28 mouse cellular contexts compared by ENCODE assay signal in the genomic region with DNA sequence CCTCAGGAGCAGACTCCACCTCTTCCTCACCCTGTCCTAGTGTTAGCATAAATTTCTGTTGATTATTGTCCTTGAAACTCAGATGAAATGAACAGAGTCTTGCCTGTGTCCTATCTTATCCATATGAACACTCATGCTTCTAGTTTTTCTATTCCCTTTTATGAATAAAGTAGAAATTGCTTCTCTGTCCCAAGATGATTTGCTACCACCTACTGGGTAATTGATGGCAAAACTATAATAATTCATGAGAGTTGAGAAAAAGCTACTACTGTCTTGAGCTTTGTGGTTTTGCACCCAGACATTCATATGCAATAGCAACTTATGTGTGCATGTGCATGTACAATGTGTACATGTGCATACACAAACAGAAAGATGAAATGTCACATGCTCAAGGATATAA. TPM values are rescaled to one million over a fixed set of nuclear protein-coding genes. Genes with fewer than 3 reads are reported as not detected.
DNase-seq lines count a peak whose midpoint lies in the region; ATAC-seq and TF ChIP-seq lines count a peak whose summit lies in the region.
"Had no signal": no experiment of that assay in that cellular context is flagged by ENCODE, and none has a peak within 500 bp of the region (broad histone marks: within the 10 kb centered on the region; RNA-seq: fewer than 3 reads in every experiment).

No protein-coding gene starts in this region.

- no peak for TF ChIP-seq POLR2A in CH12.LX (IDR thresholded peaks at IDR 0.05; ENCODE audit: low read depth, low read length)

- peak; percentile 6 for DNase-seq in lung, postnatal 0 days (ENCODE audit: low spot score)
- no peak for DNase-seq in lung, postnatal 4 days
- DNase-seq in CH12.LX (ENCODE audit: extremely low read depth): peak; percentile 14
- DNase-seq in splenic B cell, adult 2 months (ENCODE audit: low read depth, low spot score): peak; percentile 56
- DNase-seq in kidney, adult 18-20 months: no peak
- no peak for DNase-seq in left cerebral cortex, postnatal 25 days (ENCODE audit: low spot score in 2 of 2)
- DNase-seq: adrenal gland, adult 8-10 months; adrenal gland, postnatal 25 days; cerebellum, adult 11-12 months; cerebellum, adult 8-10 months; cerebellum, postnatal 10 days; cerebellum, postnatal 36 days; embryo, embryonic 11 days; gastrocnemius, postnatal 25 days; heart, adult 18-20 months had no signal

- peak; percentile 76 for TF ChIP-seq RAD21 in CH12.LX (IDR thresholded peaks at IDR 0.05; ENCODE audit: low read depth, low read length)

- dilution Hi-C loops in CH12.LX (cut with MboI; ENCODE audit: extremely low pct_ligation_motif_present, extremely low pct_unique_long_range_greater_than_20kb, low sequenced_read_pairs): no loop called here

- in situ Hi-C loops in CH12.LX (cut with MboI; ENCODE audit: low pct_ligation_motif_present, low pct_unique_long_range_greater_than_20kb, low sequenced_read_pairs): loop anchor here (10.0 to 25.0 kb wide), 2 partner anchors 159 to 282 kb away; no protein-coding TSS in a partner anchor

- TF ChIP-seq CTCF in intestine, postnatal 0 days (IDR thresholded peaks at IDR 0.05; ENCODE audit: low read depth): peak; percentile 57
- 0 out of 2 replicates have a peak, but pooled peaks have one; percentile 10 for TF ChIP-seq CTCF in lung, postnatal 0 days (IDR thresholded peaks at IDR 0.05)
- TF ChIP-seq CTCF in CH12.LX (conservative IDR thresholded peaks at IDR 0.05 in 1 of 2, IDR thresholded peaks at IDR 0.05 in 1 of 2; ENCODE audit: low read depth in 2 of 2, low read length in 2 of 2): peak in 1 of 2 experiments; percentile 59; a peak in 2 of 4 replicates

- no peak for TF ChIP-seq EP300 in lung, postnatal 0 days (IDR thresholded peaks at IDR 0.05)
- no peak for TF ChIP-seq EP300 in CH12.LX (IDR thresholded peaks at IDR 0.05; ENCODE audit: low read length)

- no peaks in the 10 kb centered on the region for H3K36me3 ChIP-seq in intestine, postnatal 0 days (ENCODE audit: control insufficient read depth, insufficient read depth)
- no peaks in the 10 kb centered on the region for H3K36me3 ChIP-seq in intestine, embryonic 15.5 days
- no peaks in the 10 kb centered on the region for H3K36me3 ChIP-seq in lung, postnatal 0 days (ENCODE audit: insufficient read depth, low read length)
- H3K36me3 ChIP-seq in CH12.LX (replicated peaks in 1 of 2; ENCODE audit: control insufficient read depth in 1 of 2, insufficient read depth in 1 of 2, low read length in 1 of 2): no peaks in the 10 kb centered on the region
- H3K36me3 ChIP-seq in splenic B cell, adult 2 months (ENCODE audit: control insufficient read depth, insufficient read depth, low read length, poor library complexity, severe bottlenecking): no peaks in the 10 kb centered on the region
- H3K36me3 ChIP-seq: embryonic facial prominence, embryonic 10.5 days; embryonic facial prominence, embryonic 13.5 days; forebrain, embryonic 12.5 days; forebrain, embryonic 15.5 days; G1E; hindbrain, embryonic 13.5 days had no signal

- H3K79me2 ChIP-seq in CH12.LX (replicated peaks; ENCODE audit: control insufficient read depth, extremely low read depth, insufficient read depth, poor library complexity, severe bottlenecking): no peaks in the 10 kb centered on the region

- ATAC-seq in intestine, postnatal 0 days: no peak
- ATAC-seq in intestine, embryonic 15.5 days: no peak
- no peak for ATAC-seq in lung, postnatal 0 days
- ATAC-seq: forebrain, embryonic 15.5 days; hindbrain, embryonic 16.5 days had no signal

- no peaks in the 10 kb centered on the region for H3K27me3 ChIP-seq in intestine, postnatal 0 days (replicated peaks; ENCODE audit: control insufficient read depth, insufficient read depth, low read length)
- H3K27me3 ChIP-seq in intestine, embryonic 15.5 days (replicated peaks): no peaks in the 10 kb centered on the region
- no peaks in the 10 kb centered on the region for H3K27me3 ChIP-seq in lung, postnatal 0 days (replicated peaks; ENCODE audit: insufficient read depth, low read length)
- H3K27me3 ChIP-seq in CH12.LX (replicated peaks): no peaks in the 10 kb centered on the region
- no peaks in the 10 kb centered on the region for H3K27me3 ChIP-seq in splenic B cell, adult 2 months (ENCODE audit: control insufficient read depth, insufficient read depth, low read length, poor library complexity, severe bottlenecking)
- H3K27me3 ChIP-seq: embryonic facial prominence, embryonic 13.5 days; forebrain, embryonic 12.5 days; forebrain, embryonic 15.5 days; hindbrain, embryonic 13.5 days had no signal

- intact Hi-C loops in left cerebral cortex, postnatal 25 days (cut with DNase I): no loop called here

- H3K27ac ChIP-seq in intestine, postnatal 0 days (ENCODE audit: low read depth, low read length): no peak overlapping the region
- no peak overlapping the region for H3K27ac ChIP-seq in intestine, embryonic 15.5 days
- no peak overlapping the region for H3K27ac ChIP-seq in lung, postnatal 0 days (ENCODE audit: low read length)
- H3K27ac ChIP-seq in CH12.LX (ENCODE audit: insufficient read depth, low read depth): no peak overlapping the region
- H3K27ac ChIP-seq: embryonic facial prominence, embryonic 10.5 days; embryonic facial prominence, embryonic 13.5 days; forebrain, embryonic 12.5 days; forebrain, embryonic 15.5 days; hindbrain, embryonic 13.5 days had no signal

- H3K9me3 ChIP-seq in intestine, postnatal 0 days (ENCODE audit: control insufficient read depth): no peaks in the 10 kb centered on the region
- no peaks in the 10 kb centered on the region for H3K9me3 ChIP-seq in intestine, embryonic 15.5 days
- H3K9me3 ChIP-seq in lung, postnatal 0 days (ENCODE audit: low read length): no peaks in the 10 kb centered on the region
- H3K9me3 ChIP-seq in CH12.LX (replicated peaks; ENCODE audit: low read length): no peaks in the 10 kb centered on the region
- H3K9me3 ChIP-seq: embryonic facial prominence, embryonic 10.5 days; embryonic facial prominence, embryonic 13.5 days; forebrain, embryonic 12.5 days; forebrain, embryonic 15.5 days; G1E; hindbrain, embryonic 13.5 days had no signal

- no peak overlapping the region for H3K4me2 ChIP-seq in intestine, postnatal 0 days (replicated peaks; ENCODE audit: low read depth)
- H3K4me2 ChIP-seq in intestine, embryonic 15.5 days (replicated peaks): no peak overlapping the region
- no peak overlapping the region for H3K4me2 ChIP-seq in lung, postnatal 0 days (replicated peaks; ENCODE audit: low read depth, low read length)
- no peak overlapping the region for H3K4me2 ChIP-seq in CH12.LX (ENCODE audit: insufficient read depth, low read depth, poor library complexity, severe bottlenecking)
- H3K4me2 ChIP-seq: embryonic facial prominence, embryonic 13.5 days; forebrain, embryonic 12.5 days; forebrain, embryonic 15.5 days; heart, embryonic 11.5 days; hindbrain, embryonic 13.5 days had no signal

- no peak overlapping the region for H3K4me3 ChIP-seq in intestine, postnatal 0 days (ENCODE audit: low read depth, low read length)
- no peak overlapping the region for H3K4me3 ChIP-seq in intestine, embryonic 15.5 days (replicated peaks)
- no peak overlapping the region for H3K4me3 ChIP-seq in lung, postnatal 0 days (ENCODE audit: low read depth, low read length)
- H3K4me3 ChIP-seq in CH12.LX (replicated peaks in 1 of 3; ENCODE audit: low read depth in 2 of 3, low read length in 2 of 3, poor library complexity in 1 of 3): no peak overlapping the region
- H3K4me3 ChIP-seq: embryonic facial prominence, embryonic 10.5 days; embryonic facial prominence, embryonic 13.5 days; erythroblast, embryonic 14.5 days; forebrain, embryonic 12.5 days; forebrain, embryonic 15.5 days; hindbrain, embryonic 13.5 days had no signal

- no peaks in the 10 kb centered on the region for H3K4me1 ChIP-seq in intestine, postnatal 0 days (replicated peaks; ENCODE audit: control insufficient read depth, insufficient read depth, low read length)
- no peaks in the 10 kb centered on the region for H3K4me1 ChIP-seq in intestine, embryonic 15.5 days (replicated peaks)
- H3K4me1 ChIP-seq in lung, postnatal 0 days (ENCODE audit: insufficient read depth, low read depth, low read length): no peaks in the 10 kb centered on the region
- peaks cover 0 to 24% of the 10 kb centered on the region in 2 experiments; a peak in 2 of 4 replicates for H3K4me1 ChIP-seq in CH12.LX (ENCODE audit: control insufficient read depth in 1 of 2, insufficient read depth in 2 of 2)
- H3K4me1 ChIP-seq: embryonic facial prominence, embryonic 13.5 days; forebrain, embryonic 12.5 days; forebrain, embryonic 15.5 days; hindbrain, embryonic 13.5 days had no signal

- no peak overlapping the region for H3K9ac ChIP-seq in intestine, postnatal 0 days (ENCODE audit: low read depth, low read length)
- no peak overlapping the region for H3K9ac ChIP-seq in intestine, embryonic 15.5 days
- no peak overlapping the region for H3K9ac ChIP-seq in lung, postnatal 0 days (replicated peaks; ENCODE audit: low read depth)
- no peak overlapping the region for H3K9ac ChIP-seq in CH12.LX (ENCODE audit: insufficient read depth, low read depth)
- H3K9ac ChIP-seq: embryonic facial prominence, embryonic 13.5 days; forebrain, embryonic 12.5 days; forebrain, embryonic 15.5 days; hindbrain, embryonic 13.5 days had no signal

RNA-seq across cellular contexts. Expression of a gene that starts 8.0 kb away (rescaled TPM):
- 10.1 and 10.6 TPM in 2 replicates for polyA plus RNA-seq in intestine, postnatal 0 days (2015; fragmentation: Nextera tagmentation; extraction: Ambion mirVana)
- 4.9 and 5.0 TPM in 2 replicates for polyA plus RNA-seq in intestine, embryonic 15.5 days (2015; fragmentation: Nextera tagmentation; extraction: Ambion mirVana)
- polyA plus RNA-seq in lung, postnatal 0 days (2015; fragmentation: Nextera tagmentation; extraction: Ambion mirVana): 11.2 and 12.6 TPM in 2 replicates
- 1.4 and 1.8 TPM in 2 replicates for total RNA-seq in CH12.LX (2012; rRNA removed)
- total RNA-seq in CH12.LX (2014; rRNA removed): 2.5 and 3.2 TPM in 2 replicates
- polyA plus RNA-seq in CH12.LX (2012; ENCODE audit: insufficient read length, low read depth): 4.3 TPM in 2 replicates
- total RNA-seq in left cerebral cortex, postnatal 25 days (2021): under 1 TPM; 0.34 to 0.53 TPM
- total RNA-seq: hematopoietic stem cell, adult 5-6 weeks had no signal
- polyA plus RNA-seq: erythroblast, embryonic 14.5 days; G1E had no signal

RNA-seq across cellular contexts. Expression of a gene that starts 29.7 kb away (rescaled TPM):
- polyA plus RNA-seq in intestine, postnatal 0 days (2015; fragmentation: Nextera tagmentation; extraction: Ambion mirVana): 0.08 and 0.09 TPM in 2 replicates
- polyA plus RNA-seq in intestine, embryonic 15.5 days (2015; fragmentation: Nextera tagmentation; extraction: Ambion mirVana): not detected in 2 replicates
- polyA plus RNA-seq in lung, postnatal 0 days (2015; fragmentation: Nextera tagmentation; extraction: Ambion mirVana): 0.05 and 0.07 TPM in 2 replicates
- total RNA-seq in CH12.LX (2012; rRNA removed) (not detected in 2 replicates), CH12.LX (2014; rRNA removed) (not detected in 2 replicates)
- polyA plus RNA-seq in CH12.LX (2012; ENCODE audit: insufficient read length, low read depth): 0.12 and 0.17 TPM in 2 replicates
- total RNA-seq in left cerebral cortex, postnatal 25 days (2021): not detected
- total RNA-seq: adrenal gland, postnatal 25 days; gastrocnemius, adult 8-10 months; hematopoietic stem cell, adult 5-6 weeks had no signal
- polyA plus RNA-seq: embryonic facial prominence, embryonic 10.5 days; embryonic facial prominence, embryonic 13.5 days; erythroblast, embryonic 14.5 days; forebrain, embryonic 12.5 days; G1E; heart, embryonic 11.5 days; hindbrain, embryonic 16.5 days had no signal

RNA-seq across cellular contexts. Expression of a gene that starts 31.3 kb away (rescaled TPM):
- 8.6 and 9.3 TPM in 2 replicates for polyA plus RNA-seq in intestine, postnatal 0 days (2015; fragmentation: Nextera tagmentation; extraction: Ambion mirVana)
- 7.8 and 8.0 TPM in 2 replicates for polyA plus RNA-seq in intestine, embryonic 15.5 days (2015; fragmentation: Nextera tagmentation; extraction: Ambion mirVana)
- polyA plus RNA-seq in lung, postnatal 0 days (2015; fragmentation: Nextera tagmentation; extraction: Ambion mirVana): 5.6 and 6.6 TPM in 2 replicates
- 0.21 TPM in 1 of 2 replicates, not detected in the other for total RNA-seq in CH12.LX (2012; rRNA removed)
- not detected in 2 replicates for total RNA-seq in CH12.LX (2014; rRNA removed)
- 0.29 TPM in 1 of 2 replicates, not detected in the other for polyA plus RNA-seq in CH12.LX (2012; ENCODE audit: insufficient read length, low read depth)
- 1 to 10 TPM in 1 of 2 experiments, under 1 TPM in 1; 0.69 to 1.2 TPM for total RNA-seq in left cerebral cortex, postnatal 25 days (2021)
- total RNA-seq: G1E; hematopoietic stem cell, adult 5-6 weeks had no signal
- polyA plus RNA-seq: erythroblast, embryonic 14.5 days; G1E had no signal

Comparison
In these comparisons a context has a peak if more than half of its experiments do, and no peak if none do; other contexts are left out.
1. DNase-seq: peak in lung, postnatal 0 days (single experiment), CH12.LX (single experiment) and splenic B cell, adult 2 months (single experiment); none in lung, postnatal 4 days (0 of 2), kidney, adult 18-20 months (single experiment) and left cerebral cortex, postnatal 25 days (0 of 2).